Mouse (Mus musculus) myocyte (in vitro differentiated cells): ENCODE data around the gene Arhgap22. TPM values are rescaled to one million over a fixed set of nuclear protein-coding genes. Genes with fewer than 3 reads are reported as not detected.

Experiments
- H3K27me3 ChIP-seq: one replicate; pipeline ENCODE4 v1.6.1; 2011; ENCODE audit not compliant: control insufficient read depth, insufficient read depth, insufficient read length
- H3K36me3 ChIP-seq: one replicate; pipeline ENCODE4 v1.6.1; 2011; ENCODE audit not compliant: control insufficient read depth, insufficient read depth
- H3K4me2 ChIP-seq: one replicate; pipeline ENCODE4 v1.6.1; 2011; ENCODE audit warnings: low read depth, control low read depth
- H3K4me3 ChIP-seq: one replicate; pipeline ENCODE4 v1.5.1; 2011; ENCODE audit warnings: mild to moderate bottlenecking, control low read depth, moderate library complexity
- H3K79me2 ChIP-seq: one replicate; pipeline ENCODE4 v1.6.1; 2011; ENCODE audit not compliant: control insufficient read depth, insufficient read depth
- H3ac ChIP-seq: one replicate; pipeline ENCODE4 v1.6.1; 2011; ENCODE audit not compliant: control insufficient read depth, insufficient read length
- CEBPB ChIP-seq: IDR thresholded peaks from 2 replicates; pipeline ENCODE4 v1.6.1; 2011; ENCODE audit warnings: mild to moderate bottlenecking, moderate library complexity; ENCODE audit not compliant: poor library complexity, insufficient read depth, severe bottlenecking
- E2F4 ChIP-seq: IDR thresholded peaks from one replicate; pipeline ENCODE4 v1.6.1; 2011; ENCODE audit warnings: mild to moderate bottlenecking, control low read depth, moderate library complexity; ENCODE audit not compliant: insufficient read depth
- MAX ChIP-seq: IDR thresholded peaks from one replicate; pipeline ENCODE4 v1.6.1; 2011; ENCODE audit warnings: low read depth, mild to moderate bottlenecking, control low read depth
- MYOD1 ChIP-seq, 3 experiments: IDR thresholded peaks; one replicate each; pipeline ENCODE4 v1.6.1; 2011; ENCODE audit warnings: control low read depth in 2 of 3, low read depth in 2 of 3, mild to moderate bottlenecking in 2 of 3, moderate library complexity in 1 of 3; ENCODE audit not compliant: insufficient read length in 2 of 3, control insufficient read depth in 1 of 3
- MYOG ChIP-seq, 3 experiments: IDR thresholded peaks; one replicate each; pipeline ENCODE4 v1.6.1; 2011; ENCODE audit warnings: control low read depth in 2 of 3, low read depth in 2 of 3, mild to moderate bottlenecking in 2 of 3; ENCODE audit not compliant: insufficient read length in 2 of 3, control insufficient read depth in 1 of 3, insufficient read depth in 1 of 3
- POLR2A ChIP-seq: IDR thresholded peaks from one replicate; pipeline ENCODE4 v1.6.1; 2011; ENCODE audit warnings: low read depth, mild to moderate bottlenecking, control low read depth, moderate library complexity; ENCODE audit not compliant: insufficient read length
- POLR2AphosphoS2 ChIP-seq: IDR thresholded peaks from one replicate; pipeline ENCODE4 v1.6.1; 2011; ENCODE audit warnings: low read depth, control low read depth; ENCODE audit not compliant: insufficient read length
- REST ChIP-seq: IDR thresholded peaks from one replicate; pipeline ENCODE4 v1.6.1; 2011; ENCODE audit warnings: mild to moderate bottlenecking, control low read depth, moderate library complexity; ENCODE audit not compliant: insufficient read depth, insufficient read length
- SRF ChIP-seq: IDR thresholded peaks from one replicate; pipeline ENCODE4 v1.6.1; 2011; ENCODE audit warnings: low read depth; ENCODE audit not compliant: control insufficient read depth, insufficient read length
- TCF12 ChIP-seq: IDR thresholded peaks from one replicate; pipeline ENCODE4 v1.6.1; 2011; ENCODE audit warnings: mild to moderate bottlenecking, control low read depth; ENCODE audit not compliant: poor library complexity, insufficient read depth, severe bottlenecking
- TCF3 ChIP-seq: IDR thresholded peaks from one replicate; pipeline ENCODE4 v1.6.1; 2011; ENCODE audit warnings: low read depth, control low read depth; ENCODE audit not compliant: insufficient read length
- USF1 ChIP-seq: IDR thresholded peaks from one replicate; pipeline ENCODE4 v1.6.1; 2011; ENCODE audit warnings: low read depth, mild to moderate bottlenecking, control low read depth, moderate library complexity
- polyA plus RNA-seq: library from polyadenylated mRNA; unstranded; fragments of >200 nt; fragmentation: generic; extraction: Trizol; gene quantifications from one replicate; pipeline ENCODE4 v1.2.1, GENCODE M21; 2012; ENCODE audit warnings: missing spikeins

Arhgap22 gene
- polyA plus RNA-seq, 1 experiment = 53.3 TPM

- TF ChIP-seq POLR2AphosphoS2 = no peak
- no peak for TF ChIP-seq MYOD1 (IDR thresholded peaks at IDR 0.05; ENCODE audit: control insufficient read depth in 1 of 3, insufficient read length in 2 of 3, low read depth in 2 of 3)
- no peak for TF ChIP-seq TCF12
- TF ChIP-seq CEBPB = no peak
- no peak for TF ChIP-seq MYOG (IDR thresholded peaks at IDR 0.05; ENCODE audit: control insufficient read depth in 1 of 3, insufficient read depth in 1 of 3, insufficient read length in 2 of 3, low read depth in 2 of 3)
- TF ChIP-seq MAX = no peak
- no peak for TF ChIP-seq E2F4
- no peak for TF ChIP-seq TCF3
- no peak for TF ChIP-seq SRF
- no peak for TF ChIP-seq POLR2A
- no peak for TF ChIP-seq REST
- TF ChIP-seq USF1 = no peak
- H3ac ChIP-seq = no peak overlapping the region
- no peak overlapping the region for H3K4me2 ChIP-seq
- no peaks in the 10 kb centered on the region for H3K36me3 ChIP-seq
- no peak overlapping the region for H3K4me3 ChIP-seq
- H3K27me3 ChIP-seq = no peaks in the 10 kb centered on the region
- peaks cover 98% of the 10 kb centered on the region for H3K79me2 ChIP-seq
Observed at GRCm38 (mm10) chr14:33335733-33336132, 121.9 kb downstream of the Arhgap22 start.

GRCm38 (mm10) chr14:33338684-33339083, 124.9 kb downstream of the Arhgap22 start:
- Histone ChIP-seq H3K36me3 (peaks cover 5% of the 10 kb centered on the region), H3K4me3 (no peak overlapping the region), H3K79me2 (peaks cover 96% of the 10 kb centered on the region), H3K4me2 (no peak overlapping the region), H3ac (no peak overlapping the region), H3K27me3 (no peaks in the 10 kb centered on the region)
- TF ChIP-seq TCF3 = no peak
- TF ChIP-seq CEBPB = no peak
- no peak for TF ChIP-seq POLR2A
- no peak for TF ChIP-seq REST
- no peak for TF ChIP-seq SRF
- TF ChIP-seq USF1 = no peak
- TF ChIP-seq E2F4 = no peak
- no peak for TF ChIP-seq MYOG (IDR thresholded peaks at IDR 0.05; ENCODE audit: control insufficient read depth in 1 of 3, insufficient read depth in 1 of 3, insufficient read length in 2 of 3, low read depth in 2 of 3)
- TF ChIP-seq MAX = no peak
- no peak for TF ChIP-seq POLR2AphosphoS2
- no peak for TF ChIP-seq TCF12
- no peak for TF ChIP-seq MYOD1 (IDR thresholded peaks at IDR 0.05; ENCODE audit: control insufficient read depth in 1 of 3, insufficient read length in 2 of 3, low read depth in 2 of 3)

- no peak overlapping the region for H3ac ChIP-seq
- H3K79me2 ChIP-seq = peaks cover 92% of the 10 kb centered on the region
- H3K27me3 ChIP-seq = no peaks in the 10 kb centered on the region
- peaks cover 9% of the 10 kb centered on the region for H3K36me3 ChIP-seq
- no peak overlapping the region for H3K4me3 ChIP-seq
- H3K4me2 ChIP-seq = no peak overlapping the region
- TF ChIP-seq TCF12 (no peak), MYOD1 (IDR thresholded peaks at IDR 0.05; ENCODE audit: control insufficient read depth in 1 of 3, insufficient read length in 2 of 3, low read depth in 2 of 3) (no peak), MYOG (IDR thresholded peaks at IDR 0.05; ENCODE audit: control insufficient read depth in 1 of 3, insufficient read depth in 1 of 3, insufficient read length in 2 of 3, low read depth in 2 of 3) (no peak), SRF (no peak), USF1 (no peak), CEBPB (no peak), POLR2AphosphoS2 (no peak), TCF3 (no peak), POLR2A (no peak), MAX (no peak), REST (no peak), E2F4 (no peak)
Observed at GRCm38 (mm10) chr14:33343131-33343725, 129.4 kb downstream of the Arhgap22 start.

- H3K36me3 ChIP-seq = peaks cover 9% of the 10 kb centered on the region
- no peak overlapping the region for H3ac ChIP-seq
- no peak overlapping the region for H3K4me2 ChIP-seq
- no peak overlapping the region for H3K4me3 ChIP-seq
- no peaks in the 10 kb centered on the region for H3K27me3 ChIP-seq
- TF ChIP-seq POLR2AphosphoS2 (no peak), CEBPB (no peak), MAX (no peak), E2F4 (no peak), POLR2A (no peak), SRF (no peak), MYOD1 (IDR thresholded peaks at IDR 0.05; ENCODE audit: control insufficient read depth in 1 of 3, insufficient read length in 2 of 3, low read depth in 2 of 3) (no peak), TCF12 (no peak), TCF3 (no peak), REST (no peak), MYOG (IDR thresholded peaks at IDR 0.05; ENCODE audit: control insufficient read depth in 1 of 3, insufficient read depth in 1 of 3, insufficient read length in 2 of 3, low read depth in 2 of 3) (no peak), USF1 (no peak)
- H3K79me2 ChIP-seq = peaks cover 91% of the 10 kb centered on the region
Observed at GRCm38 (mm10) chr14:33346546-33346945, 132.7 kb downstream of the Arhgap22 start.
